Mouse (Mus musculus): ENCODE data around the gene Ccr1.
"Not testable (repeated sequence)": the region's sequence is repeated elsewhere in the genome, so short reads cannot be mapped to it uniquely, and the experiment has no call there.

Gene Ccr1

GRCm38 (mm10) chr9:123968290-123968912, at the start of gene Ccr1:
TSS of gene Ccr1 (minus strand) at chr9:123968692.
- DNase-seq, result no peak

GRCm38 (mm10) chr9:124016048-124016447, 47.6 kb upstream of the Ccr1 start:
- no peak for DNase-seq

- no peak for DNase-seq
Measured at GRCm38 (mm10) chr9:124014985-124015652, 46.6 kb upstream of the Ccr1 start.

GRCm38 (mm10) chr9:124013270-124013669, 44.8 kb upstream of the Ccr1 start:
- DNase-seq, result no peak

- DNase-seq, result no peak
Measured at GRCm38 (mm10) chr9:124012691-124013090, 44.2 kb upstream of the Ccr1 start.

GRCm38 (mm10) chr9:123999784-124000183, 31.3 kb upstream of the Ccr1 start:
- DNase-seq, result no peak

GRCm38 (mm10) chr9:123997719-123998118, 29.2 kb upstream of the Ccr1 start:
- DNase-seq, result no peak

- no peak for DNase-seq
Measured at GRCm38 (mm10) chr9:123991312-123991906, 22.9 kb upstream of the Ccr1 start.

- DNase-seq, result no peak
Measured at GRCm38 (mm10) chr9:123989671-123990070, 21.2 kb upstream of the Ccr1 start.

- no peak for DNase-seq
Measured at GRCm38 (mm10) chr9:123986217-123986616, 17.7 kb upstream of the Ccr1 start.

- DNase-seq, result no peak
Measured at GRCm38 (mm10) chr9:123984943-123985342, 16.5 kb upstream of the Ccr1 start.

GRCm38 (mm10) chr9:123982720-123983119, 14.2 kb upstream of the Ccr1 start:
- no peak for DNase-seq

GRCm38 (mm10) chr9:123981909-123982308, 13.4 kb upstream of the Ccr1 start:
- DNase-seq, result no peak

GRCm38 (mm10) chr9:123980858-123981475, 12.5 kb upstream of the Ccr1 start:
- DNase-seq, result not testable (repeated sequence)

- no peak for DNase-seq
Measured at GRCm38 (mm10) chr9:123978308-123978707, 9.8 kb upstream of the Ccr1 start, which contains the start of gene Ccr1l1. TSS of gene Ccr1l1 (minus strand) at chr9:123978408.

GRCm38 (mm10) chr9:123976876-123977663, 8.6 kb upstream of the Ccr1 start:
- no peak for DNase-seq

- DNase-seq, result no peak
Measured at GRCm38 (mm10) chr9:123975630-123976029, 7.1 kb upstream of the Ccr1 start.

- not testable (repeated sequence) for DNase-seq
Measured at GRCm38 (mm10) chr9:123966858-123967495, 1.5 kb downstream of the Ccr1 start.

- no peak for DNase-seq
Measured at GRCm38 (mm10) chr9:123964776-123965175, 3.7 kb downstream of the Ccr1 start.

GRCm38 (mm10) chr9:123960161-123960560, 8.3 kb downstream of the Ccr1 start:
- no peak for DNase-seq

- no peak for DNase-seq
Measured at GRCm38 (mm10) chr9:123957911-123958413, 10.5 kb downstream of the Ccr1 start.

GRCm38 (mm10) chr9:123956892-123957291, 11.6 kb downstream of the Ccr1 start:
- DNase-seq, result no peak

Data from kidney, postnatal 25 days (tissue).